Mouse (Mus musculus) heart, postnatal 0 days (tissue): ENCODE measurements at regions not wholly inside any gene's neighbourhood (a gene's known extent, or its start where the extent isn't known, plus 50 kb on each side); places are given as distances from the start of the nearest gene placed in this dataset.
A peak's percentile ranks its signal among the peaks of the same experiment; 100 is the strongest.

Experiments used
- ATAC-seq: fragments of 200-750 bp; cut with Nextera tagmentation; 2 replicates; pipeline ENCODE4 v1.8.0; 2017; ENCODE audit warnings: low read depth, moderate number of reproducible peaks, moderate library complexity; ENCODE audit not compliant: insufficient read depth
- DNase-seq: peaks from one replicate; pipeline ENCODE4 v3.0.0-alpha.2; 2016; ENCODE audit warnings: low spot score
- H3K27ac ChIP-seq: fragments of 300-500 bp; sonication (generic); 2 replicates; pipeline ENCODE4 v1.5.1; 2014; ENCODE audit warnings: low read depth, mild to moderate bottlenecking
- H3K27me3 ChIP-seq: fragments of 300-500 bp; sonication (generic); 2 replicates; pipeline ENCODE4 v1.6.1; 2014; ENCODE audit warnings: low read length, mixed read lengths; ENCODE audit not compliant: control insufficient read depth, insufficient read depth
- H3K36me3 ChIP-seq: fragments of 300-500 bp; sonication (generic); replicated peaks from 2 replicates; pipeline ENCODE4 v1.6.1; 2014; ENCODE audit warnings: low read length, mixed read lengths; ENCODE audit not compliant: control insufficient read depth, insufficient read depth
- H3K4me1 ChIP-seq: fragments of 300-500 bp; sonication (generic); 2 replicates; pipeline ENCODE4 v1.6.1; 2014; ENCODE audit warnings: antibody characterized with exemption; ENCODE audit not compliant: control insufficient read depth, insufficient read depth
- H3K4me2 ChIP-seq: fragments of 300-500 bp; sonication (generic); 2 replicates; pipeline ENCODE4 v1.6.1; 2014; ENCODE audit warnings: low read depth, mild to moderate bottlenecking, low read length, moderate library complexity
- H3K4me3 ChIP-seq: fragments of 300-500 bp; sonication (generic); 2 replicates; pipeline ENCODE4 v1.5.1; 2014; ENCODE audit warnings: low read depth, low read length
- H3K9ac ChIP-seq: fragments of 300-500 bp; sonication (generic); replicated peaks from 2 replicates; pipeline ENCODE4 v1.6.1; 2014; ENCODE audit warnings: low read depth, low read length, mixed read lengths
- H3K9me3 ChIP-seq: fragments of 300-500 bp; sonication (generic); replicated peaks from 2 replicates; pipeline ENCODE4 v1.6.1; 2016; ENCODE audit warnings: low read length; ENCODE audit not compliant: control insufficient read depth
- CTCF ChIP-seq: IDR thresholded peaks from 2 replicates; pipeline ENCODE4 v1.5.1; 2016; ENCODE audit warnings: antibody characterized with exemption, control low read depth, low read depth
- EP300 ChIP-seq: IDR thresholded peaks from 2 replicates; pipeline ENCODE4 v1.6.1; 2016; ENCODE audit warnings: antibody characterized with exemption, low read depth
- WGBS: fragments of 180-500 bp; shearing (Covaris S2); extraction: QIAGEN DNeasy Blood & Tissue Kit; methylation state at CpG from one replicate; pipeline ENCODE4 v1.1.7; 2014; 5-methylcytosine and 5-hydroxymethylcytosine counted together

- H3K9ac ChIP-seq: no peak overlapping the region
- no peaks in the 10 kb centered on the region for H3K27me3 ChIP-seq
- peaks cover 31% of the 10 kb centered on the region for H3K4me1 ChIP-seq
- no peaks in the 10 kb centered on the region for H3K36me3 ChIP-seq
- no peak overlapping the region for H3K4me3 ChIP-seq
- DNase-seq (peak; percentile 36), ATAC-seq (peak; percentile 64)
- peak overlapping the region; percentile 60; the same call in 1 of the 2 replicates for H3K27ac ChIP-seq
- H3K4me2 ChIP-seq: no peak overlapping the region
- H3K9me3 ChIP-seq: no peaks in the 10 kb centered on the region
- TF ChIP-seq CTCF: no peak
- TF ChIP-seq EP300: no peak
- WGBS: 64% methylated on average over 9 of the region's 9 CpGs
Measured at GRCm38 (mm10) chr9:116323871-116324721, 148.9 kb upstream of the Tgfbr2 start.

- Histone ChIP-seq H3K27me3 (no peaks in the 10 kb centered on the region), H3K4me3 (no peak overlapping the region), H3K27ac (no peak overlapping the region), H3K4me2 (no peak overlapping the region), H3K36me3 (no peaks in the 10 kb centered on the region), H3K9ac (no peak overlapping the region), H3K9me3 (no peaks in the 10 kb centered on the region), H3K4me1 (peaks cover 31% of the 10 kb centered on the region)
- 77% methylated on average over 6 of the region's 6 CpGs for WGBS
- no peak for ATAC-seq
- DNase-seq: no peak
- TF ChIP-seq CTCF (no peak), EP300 (no peak)
Measured at GRCm38 (mm10) chr9:116321908-116322307, 146.7 kb upstream of the Tgfbr2 start.

- Histone ChIP-seq H3K27ac (no peak overlapping the region), H3K27me3 (no peaks in the 10 kb centered on the region), H3K4me3 (no peak overlapping the region), H3K4me2 (no peak overlapping the region), H3K4me1 (peaks cover 18% of the 10 kb centered on the region; the same call in 1 of the 2 replicates), H3K9me3 (no peaks in the 10 kb centered on the region), H3K9ac (no peak overlapping the region), H3K36me3 (no peaks in the 10 kb centered on the region)
- no peak for TF ChIP-seq EP300
- TF ChIP-seq CTCF: no peak
- 76% methylated on average over 3 of the region's 3 CpGs for WGBS
- no peak for DNase-seq
- no peak for ATAC-seq
Measured at GRCm38 (mm10) chr9:116319421-116319820, 144.3 kb upstream of the Tgfbr2 start.

- Histone ChIP-seq H3K9ac (no peak overlapping the region), H3K36me3 (no peaks in the 10 kb centered on the region), H3K27ac (no peak overlapping the region), H3K27me3 (no peaks in the 10 kb centered on the region), H3K4me3 (no peak overlapping the region), H3K4me1 (peaks cover 7% of the 10 kb centered on the region; the same call in 1 of the 2 replicates), H3K9me3 (no peaks in the 10 kb centered on the region), H3K4me2 (no peak overlapping the region)
- TF ChIP-seq CTCF (no peak), EP300 (0 out of 2 replicates have a peak, but pooled peaks have one; percentile 19)
- no peak for DNase-seq
- WGBS: 64% methylated on average over 4 of the region's 4 CpGs
- ATAC-seq: no peak
Measured at GRCm38 (mm10) chr9:116316582-116317095, 141.5 kb upstream of the Tgfbr2 start.

GRCm38 (mm10) chr9:116314803-116315202 lies 139.6 kb upstream of the Tgfbr2 start:
- no peak overlapping the region for H3K9ac ChIP-seq
- H3K4me3 ChIP-seq: no peak overlapping the region
- TF ChIP-seq EP300: no peak
- TF ChIP-seq CTCF: no peak
- H3K4me1 ChIP-seq: no peaks in the 10 kb centered on the region
- no peaks in the 10 kb centered on the region for H3K9me3 ChIP-seq
- H3K27ac ChIP-seq: no peak overlapping the region
- no peak for DNase-seq
- no peak for ATAC-seq
- no peak overlapping the region for H3K4me2 ChIP-seq
- H3K36me3 ChIP-seq: no peaks in the 10 kb centered on the region
- H3K27me3 ChIP-seq: no peaks in the 10 kb centered on the region
